Mouse (Mus musculus) hindbrain, embryonic 14.5 days (tissue): ENCODE measurements at regions not wholly inside any gene's neighbourhood (a gene's known extent, or its start where the extent isn't known, plus 50 kb on each side); places are given as distances from the start of the nearest gene placed in this dataset.
A peak's percentile ranks its signal among the peaks of the same experiment; 100 is the strongest.

Source experiments
- ATAC-seq: fragments of 200-750 bp; cut with Nextera tagmentation; 2 replicates; pipeline ENCODE4 v1.8.0; 2017; ENCODE audit warnings: moderate number of reproducible peaks, mild to moderate bottlenecking, moderate TSS enrichment, moderate library complexity; ENCODE audit not compliant: low FRiP score
- DNase-seq: peaks from one replicate; pipeline ENCODE4 v3.0.0-alpha.2; 2015; ENCODE audit warnings: low spot score
- H3K27ac ChIP-seq: fragments of 300-500 bp; sonication (generic); 2 replicates; pipeline ENCODE4 v1.5.1; 2014; ENCODE audit warnings: mild to moderate bottlenecking, moderate library complexity
- H3K27me3 ChIP-seq: fragments of 300-500 bp; sonication (generic); 2 replicates; pipeline ENCODE4 v1.6.1; 2014; ENCODE audit warnings: mild to moderate bottlenecking, low read length, mixed read lengths; ENCODE audit not compliant: control insufficient read depth, insufficient read depth
- H3K36me3 ChIP-seq: fragments of 300-500 bp; sonication (generic); replicated peaks from 2 replicates; pipeline ENCODE4 v1.6.1; 2014; ENCODE audit not compliant: control insufficient read depth, insufficient read depth
- H3K4me1 ChIP-seq: fragments of 300-500 bp; sonication (generic); replicated peaks from 2 replicates; pipeline ENCODE4 v1.6.1; 2014; ENCODE audit warnings: antibody characterized with exemption, low read length, mixed read lengths; ENCODE audit not compliant: control insufficient read depth, insufficient read depth
- H3K4me2 ChIP-seq: fragments of 300-500 bp; sonication (generic); replicated peaks from 2 replicates; pipeline ENCODE4 v1.6.1; 2014; ENCODE audit warnings: mild to moderate bottlenecking, moderate library complexity
- H3K4me3 ChIP-seq: fragments of 300-500 bp; sonication (generic); replicated peaks from 2 replicates; pipeline ENCODE4 v1.5.1; 2014; ENCODE audit warnings: mild to moderate bottlenecking, low read length
- H3K9ac ChIP-seq: fragments of 300-500 bp; sonication (generic); 2 replicates; pipeline ENCODE4 v1.6.1; 2014
- H3K9me3 ChIP-seq: fragments of 300-500 bp; sonication (generic); 2 replicates; pipeline ENCODE4 v1.6.1; 2016; ENCODE audit warnings: low read length; ENCODE audit not compliant: control insufficient read depth
- WGBS: fragments of 180-500 bp; shearing (Covaris S2); extraction: QIAGEN DNeasy Blood & Tissue Kit; methylation state at CpG from one replicate; pipeline ENCODE4 v1.1.7; 2014; 5-methylcytosine and 5-hydroxymethylcytosine counted together

- Histone ChIP-seq H3K4me2 (no peak overlapping the region), H3K4me3 (no peak overlapping the region), H3K9ac (no peak overlapping the region), H3K27me3 (no peaks in the 10 kb centered on the region), H3K36me3 (no peaks in the 10 kb centered on the region), H3K4me1 (no peaks in the 10 kb centered on the region), H3K27ac (no peak overlapping the region), H3K9me3 (no peaks in the 10 kb centered on the region)
- WGBS = 32% methylated on average over 6 of the region's 6 CpGs
- no peak for DNase-seq
- ATAC-seq = peak; percentile 37; the same call in 1 of the 2 replicates
Measured at GRCm38 (mm10) chr4:87422588-87422987, 192.3 kb upstream of the Slc24a2 start.

- Histone ChIP-seq H3K36me3 (no peaks in the 10 kb centered on the region), H3K27ac (no peak overlapping the region), H3K4me1 (peaks cover 10% of the 10 kb centered on the region; the same call in 1 of the 2 replicates), H3K27me3 (no peaks in the 10 kb centered on the region), H3K4me3 (no peak overlapping the region), H3K4me2 (no peak overlapping the region), H3K9ac (no peak overlapping the region), H3K9me3 (no peaks in the 10 kb centered on the region)
- 64% methylated on average over 6 of the region's 6 CpGs for WGBS
- ATAC-seq (no peak), DNase-seq (no peak)
Measured at GRCm38 (mm10) chr4:87403354-87403753, 173.1 kb upstream of the Slc24a2 start.

GRCm38 (mm10) chr4:87402173-87402556 is 171.9 kb upstream of the Slc24a2 start:
- no peak for DNase-seq

GRCm38 (mm10) chr4:87401316-87402172 is 171.3 kb upstream of the Slc24a2 start:
- Histone ChIP-seq H3K27ac (peak overlapping the region; percentile 38; the same call in 1 of the 2 replicates), H3K4me1 (peaks cover 10% of the 10 kb centered on the region; the same call in 1 of the 2 replicates), H3K4me2 (peak overlapping the region; percentile 43), H3K27me3 (no peaks in the 10 kb centered on the region), H3K9ac (no peak overlapping the region), H3K9me3 (no peaks in the 10 kb centered on the region), H3K4me3 (no peak overlapping the region), H3K36me3 (no peaks in the 10 kb centered on the region)
- ATAC-seq (peak; percentile 60; the same call in 1 of the 2 replicates), DNase-seq (peak; percentile 38)
- 41% methylated on average over 20 of the region's 20 CpGs for WGBS

More at GRCm38 (mm10) chr4:87402173-87402556, 171.9 kb upstream of the Slc24a2 start:
- H3K36me3 ChIP-seq = no peaks in the 10 kb centered on the region
- no peak overlapping the region for H3K27ac ChIP-seq
- H3K9ac ChIP-seq = no peak overlapping the region
- H3K4me1 ChIP-seq = peaks cover 10% of the 10 kb centered on the region; the same call in 1 of the 2 replicates
- no peaks in the 10 kb centered on the region for H3K9me3 ChIP-seq
- ATAC-seq = no peak
- WGBS = 68% methylated on average over 7 of the region's 7 CpGs
- H3K4me2 ChIP-seq = peak overlapping the region; percentile 43; the same call in 1 of the 2 replicates
- H3K27me3 ChIP-seq = no peaks in the 10 kb centered on the region
- H3K4me3 ChIP-seq = no peak overlapping the region

- no peak for DNase-seq
- Histone ChIP-seq H3K9me3 (no peaks in the 10 kb centered on the region), H3K27ac (no peak overlapping the region), H3K27me3 (no peaks in the 10 kb centered on the region), H3K4me3 (no peak overlapping the region), H3K4me1 (peaks cover 9% of the 10 kb centered on the region), H3K9ac (no peak overlapping the region), H3K4me2 (no peak overlapping the region), H3K36me3 (no peaks in the 10 kb centered on the region)
- ATAC-seq = no peak
- WGBS = 63% methylated on average over 3 of the region's 3 CpGs
Measured at GRCm38 (mm10) chr4:87386835-87387234, 156.6 kb upstream of the Slc24a2 start.

- Histone ChIP-seq H3K9ac (no peak overlapping the region), H3K36me3 (no peaks in the 10 kb centered on the region), H3K4me3 (no peak overlapping the region), H3K27ac (no peak overlapping the region), H3K4me1 (peaks cover 9% of the 10 kb centered on the region), H3K4me2 (no peak overlapping the region), H3K9me3 (no peaks in the 10 kb centered on the region), H3K27me3 (no peaks in the 10 kb centered on the region)
- DNase-seq = no peak
- ATAC-seq = no peak
- WGBS = 23% methylated on average over 9 of the region's 9 CpGs
Measured at GRCm38 (mm10) chr4:87386271-87386670, 156.0 kb upstream of the Slc24a2 start.

- Histone ChIP-seq H3K27ac (no peak overlapping the region), H3K9ac (no peak overlapping the region), H3K4me3 (no peak overlapping the region), H3K9me3 (no peaks in the 10 kb centered on the region), H3K27me3 (no peaks in the 10 kb centered on the region), H3K4me2 (no peak overlapping the region), H3K36me3 (no peaks in the 10 kb centered on the region), H3K4me1 (peaks cover 9% of the 10 kb centered on the region)
- DNase-seq (no peak), ATAC-seq (peak; percentile 43; the same call in 1 of the 2 replicates)
- 23% methylated on average over 7 of the region's 7 CpGs for WGBS
Measured at GRCm38 (mm10) chr4:87385221-87385739, 155.0 kb upstream of the Slc24a2 start.

GRCm38 (mm10) chr4:87384469-87385044 is 154.3 kb upstream of the Slc24a2 start:
- peaks cover 9% of the 10 kb centered on the region for H3K4me1 ChIP-seq
- DNase-seq (no peak), ATAC-seq (no peak; the same call in 1 of the 2 replicates)
- H3K27me3 ChIP-seq = no peaks in the 10 kb centered on the region
- H3K9ac ChIP-seq = no peak overlapping the region
- H3K4me2 ChIP-seq = no peak overlapping the region
- no peaks in the 10 kb centered on the region for H3K9me3 ChIP-seq
- H3K36me3 ChIP-seq = no peaks in the 10 kb centered on the region
- no peak overlapping the region for H3K4me3 ChIP-seq
- no peak overlapping the region for H3K27ac ChIP-seq
- WGBS = 24% methylated on average over 6 of the region's 6 CpGs

- ATAC-seq (no peak), DNase-seq (no peak)
- no peak overlapping the region for H3K9ac ChIP-seq
- peaks cover 9% of the 10 kb centered on the region for H3K4me1 ChIP-seq
- no peak overlapping the region for H3K27ac ChIP-seq
- WGBS = 57% methylated on average over 5 of the region's 5 CpGs
- H3K9me3 ChIP-seq = no peaks in the 10 kb centered on the region
- no peak overlapping the region for H3K4me2 ChIP-seq
- H3K4me3 ChIP-seq = no peak overlapping the region
- H3K36me3 ChIP-seq = no peaks in the 10 kb centered on the region
- no peaks in the 10 kb centered on the region for H3K27me3 ChIP-seq
Measured at GRCm38 (mm10) chr4:87380716-87381115, 150.4 kb upstream of the Slc24a2 start.
